ENCODE assay signal across 8 mouse cellular contexts in genomic region chr10:62549523-62550166, GRCm38 (mm10). TPM values are rescaled to one million over a fixed set of nuclear protein-coding genes. Genes with fewer than 3 reads are reported as not detected.
A peak's percentile ranks its signal among the peaks of the same experiment; 100 is the strongest.
DNase-seq lines count a peak whose midpoint lies in the region; ATAC-seq lines count a peak whose summit lies in the region.

No protein-coding gene starts in this region.

- peak; percentile 68 for DNase-seq in MEL-GATA-1-ER (ENCODE audit: extremely low read depth, low read depth)
- peak; percentile 74 for DNase-seq in brain, adult 2 months (ENCODE audit: low read depth, low spot score)
- peak; percentile 28 for DNase-seq in heart, postnatal 25 days (ENCODE audit: low spot score)
- DNase-seq in layer of hippocampus, adult 9-11 months = peak; percentile 40
- DNase-seq in lung, postnatal 25 days (ENCODE audit: low spot score) = peak; percentile 75
- peak; percentile 53 for DNase-seq in right cerebral cortex, postnatal 4 days
- DNase-seq in yolk sac, embryonic 10.5 days (ENCODE audit: low spot score) = peak; percentile 49

- ATAC-seq in erythroid progenitor cell, adult 5-6 weeks (replicated peaks; ENCODE audit: low FRiP score, poor library complexity, severe bottlenecking) = peak; percentile 86

- intact Hi-C loops in heart, postnatal 25 days (cut with DNase I) = loop anchor here (1.0 to 2.0 kb wide), 2 partner anchors 19 to 49 kb away; no protein-coding TSS in a partner anchor

RNA-seq across cellular contexts. Expression of gene Srgn, which starts 22.4 kb away (rescaled TPM):
- total RNA-seq in erythroid progenitor cell, adult 5-6 weeks (2015; ENCODE audit: low replicate concordance) = 532 and 556 TPM in 2 replicates
- total RNA-seq in erythroid progenitor cell, adult 5-6 weeks (2017; ENCODE audit: low replicate concordance) = 147 and 262 TPM in 2 replicates
- 10 to 100 TPM; 40.2 to 45.4 TPM for total RNA-seq in heart, postnatal 25 days (2021)

RNA-seq across cellular contexts. Expression of gene Kif1bp, which starts 28.6 kb away (rescaled TPM):
- total RNA-seq in erythroid progenitor cell, adult 5-6 weeks (2015; ENCODE audit: low replicate concordance) = 16.8 and 19.5 TPM in 2 replicates
- total RNA-seq in erythroid progenitor cell, adult 5-6 weeks (2017; ENCODE audit: low replicate concordance) = 14.0 and 16.4 TPM in 2 replicates
- 10 to 100 TPM; 36.8 to 41.7 TPM for total RNA-seq in heart, postnatal 25 days (2021)

RNA-seq across cellular contexts. Expression of gene Ddx21, which starts 52.4 kb away (rescaled TPM):
- total RNA-seq in erythroid progenitor cell, adult 5-6 weeks (2015; ENCODE audit: low replicate concordance) = 16.3 and 19.5 TPM in 2 replicates
- 21.0 and 33.6 TPM in 2 replicates for total RNA-seq in erythroid progenitor cell, adult 5-6 weeks (2017; ENCODE audit: low replicate concordance)
- total RNA-seq in heart, postnatal 25 days (2021) = 10 to 100 TPM; 26.8 to 27.8 TPM

Comparison
In these comparisons a context has a peak if more than half of its experiments do, and no peak if none do; other contexts are left out.
1. Peak in every context shown above with its lines: DNase-seq and ATAC-seq.